Mouse (Mus musculus): ENCODE data around the gene Cdc42se1.

- TF ChIP-seq ZNF384 (IDR thresholded peaks at IDR 0.05; ENCODE audit: low read depth, low read length), result no peak
- TF ChIP-seq CTCF (conservative IDR thresholded peaks at IDR 0.05 in 1 of 2, IDR thresholded peaks at IDR 0.05 in 1 of 2; ENCODE audit: low read depth in 2 of 2, low read length in 2 of 2), result no peak
- no peak for TF ChIP-seq POLR2A (IDR thresholded peaks at IDR 0.05; ENCODE audit: low read depth, low read length)
- TF ChIP-seq USF2 (conservative IDR thresholded peaks at IDR 0.05; ENCODE audit: low read depth, low read length), result no peak
- no peak for TF ChIP-seq MYC (IDR thresholded peaks at IDR 0.05; ENCODE audit: low read depth, low read length)
These were observed 33.4 kb downstream of the Cdc42se1 start for GRCm38 (mm10) chr3:95261975-95262374.
